Mouse (Mus musculus): Measurements from ENCODE around the gene Cpb2.

Cpb2 gene

GRCm38 (mm10) chr14:75246024-75247000 lies 4.2 kb downstream of the Cpb2 start:
- DNase-seq (ENCODE audit: low spot score): no peak

GRCm38 (mm10) chr14:75250432-75250831 lies 8.3 kb downstream of the Cpb2 start:
- no peak for DNase-seq (ENCODE audit: low spot score)

- peak; percentile 7 for DNase-seq (ENCODE audit: low spot score)
Measured at GRCm38 (mm10) chr14:75256521-75256920, 14.4 kb downstream of the Cpb2 start.

GRCm38 (mm10) chr14:75269531-75269930 lies 27.4 kb downstream of the Cpb2 start:
- DNase-seq (ENCODE audit: low spot score): no peak

GRCm38 (mm10) chr14:75279716-75280115 lies 37.6 kb downstream of the Cpb2 start:
- no peak for DNase-seq (ENCODE audit: low spot score)

GRCm38 (mm10) chr14:75280406-75280805 lies 38.3 kb downstream of the Cpb2 start:
- DNase-seq (ENCODE audit: low spot score): no peak

DNA sequence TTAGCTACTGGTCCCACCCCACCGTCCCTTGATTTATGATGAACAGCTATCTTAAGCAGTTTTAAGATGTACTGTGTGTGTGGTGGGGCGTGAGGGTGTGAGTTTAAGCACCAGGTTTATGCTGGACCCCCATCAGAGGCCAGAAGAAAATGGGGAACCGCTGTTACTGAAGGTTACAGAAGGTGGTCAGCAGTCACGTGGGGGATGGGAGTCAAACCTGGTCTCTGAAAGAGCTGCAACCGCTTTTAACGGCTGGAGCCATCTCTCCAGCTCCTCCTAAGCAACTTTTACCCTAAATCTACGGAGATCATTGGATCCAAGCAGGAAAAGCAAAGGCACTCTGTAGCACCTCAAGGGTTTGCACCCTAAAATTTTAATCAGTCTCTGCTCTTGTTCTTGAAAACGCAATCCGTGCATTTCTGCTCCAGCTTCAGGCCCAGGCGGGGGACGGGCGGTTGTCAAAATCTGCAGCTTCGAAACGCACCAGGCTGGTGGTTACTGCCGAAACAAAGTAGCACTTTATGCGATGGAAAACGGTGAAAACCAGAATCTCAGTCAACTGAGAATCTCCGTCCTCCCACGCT lies 41.6 kb downstream of the Cpb2 start:
- DNase-seq (ENCODE audit: low spot score): no peak

DNA sequence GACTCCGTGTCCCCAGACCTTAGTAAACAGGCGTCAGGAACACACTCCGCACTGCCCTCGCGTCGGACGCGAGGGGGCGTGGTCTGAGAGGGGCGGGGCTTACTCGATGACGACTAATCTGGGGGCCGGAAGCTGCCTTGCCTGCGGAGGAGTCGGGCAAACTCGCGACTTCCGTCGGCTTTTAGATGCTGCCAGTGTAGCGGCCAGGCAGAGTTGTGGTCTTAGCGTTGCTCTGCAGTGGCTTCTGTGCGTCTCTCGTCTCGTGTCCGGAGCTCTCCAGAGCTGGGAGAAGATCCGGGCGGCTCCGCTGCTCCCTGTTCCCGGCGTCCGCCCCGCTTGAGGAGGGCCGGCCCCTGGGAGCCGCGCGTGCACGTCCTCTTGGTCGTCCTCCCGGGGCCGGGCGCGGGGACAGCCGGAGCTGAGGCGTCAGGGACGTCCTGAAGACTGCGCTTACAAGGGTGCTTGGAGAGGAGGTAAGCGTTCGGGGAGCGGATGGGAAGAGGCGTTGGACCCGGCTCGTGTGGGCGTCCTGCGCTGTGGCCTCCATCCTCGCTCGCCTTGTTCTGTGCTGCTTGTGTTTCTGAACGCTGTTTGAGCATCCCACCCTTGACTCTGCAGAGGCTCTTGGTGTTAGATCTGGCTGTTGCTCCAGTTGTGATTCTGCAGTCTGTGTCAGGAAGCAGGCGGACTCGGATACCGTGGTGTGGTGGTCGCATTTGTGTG lies 42.3 kb downstream of the Cpb2 start, which contains the start of gene Zc3h13:
Gene Zc3h13, plus strand, starts transcription at position 181 of the 723 bp plus-strand sequence.
- DNase-seq (ENCODE audit: low spot score): peak; percentile 95

DNA sequence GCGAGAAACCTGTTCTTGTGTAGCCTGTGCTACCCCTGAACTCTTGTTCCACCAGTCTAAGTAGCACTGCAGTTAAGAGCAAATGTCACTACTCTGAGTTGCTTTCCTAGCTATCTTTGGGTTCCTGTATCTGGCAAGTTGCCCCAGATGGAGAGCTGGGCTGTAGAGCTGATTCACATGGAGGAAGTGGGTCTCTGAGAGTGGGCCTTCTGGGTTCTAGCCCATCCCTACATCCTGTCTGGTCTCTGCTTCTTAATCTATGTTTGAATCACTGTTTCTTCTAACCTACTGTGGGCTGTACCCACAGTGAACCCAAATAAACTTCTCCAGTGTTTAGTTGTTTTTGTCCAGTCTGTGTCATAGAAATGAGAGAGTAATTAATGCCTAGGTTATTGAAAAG lies 59.0 kb downstream of the Cpb2 start:
- no peak for DNase-seq (ENCODE audit: low spot score)

- DNase-seq (ENCODE audit: low spot score): no peak
Measured at GRCm38 (mm10) chr14:75303807-75304206, 61.7 kb downstream of the Cpb2 start.

DNA sequence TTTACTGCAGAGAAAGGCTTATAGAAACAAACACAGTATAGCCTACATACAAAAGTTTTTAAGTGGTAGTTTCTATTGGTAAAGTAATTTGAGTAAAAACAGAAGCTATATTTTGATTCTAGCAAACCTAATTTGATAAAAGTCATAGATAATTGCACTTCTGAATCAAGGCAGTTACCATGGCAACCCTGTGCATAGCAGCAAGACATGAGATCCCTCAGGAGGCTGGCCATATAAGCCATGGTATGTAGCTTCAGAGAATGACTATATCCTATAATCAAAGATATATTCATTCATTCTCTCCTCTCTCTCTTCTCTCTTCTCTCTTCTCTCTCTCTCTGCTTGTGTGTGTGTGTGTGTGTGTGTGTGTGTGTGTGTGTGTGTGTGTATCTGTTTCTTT lies 65.8 kb downstream of the Cpb2 start:
- DNase-seq (ENCODE audit: low spot score): no peak

DNA sequence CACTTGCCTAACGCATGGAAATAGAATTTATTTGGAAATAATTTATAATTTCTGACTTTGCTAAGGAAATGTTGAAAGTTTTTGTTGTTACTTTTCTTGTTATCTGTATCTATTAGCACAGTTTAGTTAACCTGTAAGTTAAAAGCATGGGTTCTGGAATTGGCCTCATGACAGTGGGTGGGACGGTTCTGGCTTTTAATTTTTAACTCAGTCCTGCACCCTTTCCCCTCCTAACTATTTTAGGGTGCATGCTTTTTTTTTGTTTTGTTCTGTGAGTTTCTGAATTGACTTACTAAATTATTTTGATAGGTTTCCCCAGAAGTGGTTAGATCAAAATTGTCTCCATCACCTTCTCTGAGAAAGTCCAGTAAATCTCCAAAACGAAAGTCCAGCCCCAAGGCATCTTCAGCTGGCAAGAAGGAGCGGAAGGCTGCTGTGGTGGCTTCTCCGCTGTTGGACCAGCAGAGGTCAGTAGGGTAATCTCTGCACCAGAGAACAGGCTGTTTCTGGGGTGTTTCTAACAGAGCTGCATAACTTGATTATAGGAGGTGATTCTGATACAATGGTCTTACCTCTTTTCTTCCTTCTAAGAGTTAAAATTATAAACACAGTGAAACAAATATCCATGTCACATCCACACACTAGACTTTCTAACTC lies 67.4 kb downstream of the Cpb2 start:
- peak; percentile 33 for DNase-seq (ENCODE audit: low spot score)

GRCm38 (mm10) chr14:75314484-75314883 lies 72.4 kb downstream of the Cpb2 start:
- DNase-seq (ENCODE audit: low spot score): no peak

DNA sequence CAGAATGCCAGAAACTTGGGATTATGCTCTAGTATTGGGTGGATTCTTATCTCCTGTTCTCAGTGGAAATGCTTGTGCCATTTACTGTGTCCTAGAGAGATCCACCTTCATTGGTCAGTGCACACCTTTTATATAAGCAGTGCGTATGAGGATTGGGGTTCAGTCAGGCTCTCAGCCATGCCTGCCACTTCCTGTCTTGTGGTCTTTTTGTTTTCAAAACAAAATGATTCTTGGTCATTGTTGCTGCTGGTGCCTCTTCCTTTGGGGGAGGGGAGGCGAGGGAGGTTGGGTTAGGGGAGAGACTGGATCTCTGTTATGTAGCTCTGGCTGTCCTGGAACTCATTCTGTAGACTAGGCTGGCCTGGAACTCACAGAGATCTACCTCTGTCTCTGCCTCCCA lies 76.6 kb downstream of the Cpb2 start:
- DNase-seq (ENCODE audit: low spot score): no peak

DNA sequence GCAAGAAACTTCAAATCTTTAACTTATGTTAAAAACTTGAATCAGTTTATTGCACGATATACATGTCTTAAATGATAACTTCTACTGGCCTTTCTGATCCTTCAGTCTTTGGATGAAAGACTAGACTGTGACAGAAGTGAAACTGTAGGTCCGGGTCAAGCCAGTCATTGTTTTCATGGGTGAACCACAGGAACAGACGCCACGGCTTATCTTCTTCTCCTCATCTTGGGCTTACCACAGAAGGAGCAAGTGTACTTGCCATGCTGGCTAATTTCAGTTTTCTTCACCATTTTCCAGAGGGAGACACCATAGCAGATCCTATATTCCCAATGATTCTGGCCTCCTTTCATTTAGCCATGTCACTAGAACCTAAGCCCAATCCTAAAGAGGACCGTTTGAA lies 78.2 kb downstream of the Cpb2 start:
- no peak for DNase-seq (ENCODE audit: low spot score)

DNA sequence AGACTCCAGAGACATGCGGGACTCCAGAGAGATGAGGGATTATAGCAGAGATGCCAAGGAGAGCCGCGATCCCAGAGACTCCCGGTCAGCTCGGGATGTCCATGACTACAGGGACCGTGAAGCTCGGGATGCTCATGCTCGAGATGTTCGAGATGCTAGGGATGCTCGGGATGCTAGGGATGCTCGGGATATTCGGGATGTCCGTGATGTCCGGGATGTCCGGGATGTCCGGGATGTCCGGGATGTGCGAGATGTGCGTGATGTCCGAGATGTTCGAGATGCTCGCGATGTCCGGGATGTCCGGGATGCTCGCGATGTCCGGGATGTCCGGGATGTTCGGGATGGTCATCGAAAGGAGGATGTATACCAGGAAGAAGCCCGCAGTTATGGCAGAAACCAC lies 81.3 kb downstream of the Cpb2 start:
- no peak for DNase-seq (ENCODE audit: low spot score)

DNA sequence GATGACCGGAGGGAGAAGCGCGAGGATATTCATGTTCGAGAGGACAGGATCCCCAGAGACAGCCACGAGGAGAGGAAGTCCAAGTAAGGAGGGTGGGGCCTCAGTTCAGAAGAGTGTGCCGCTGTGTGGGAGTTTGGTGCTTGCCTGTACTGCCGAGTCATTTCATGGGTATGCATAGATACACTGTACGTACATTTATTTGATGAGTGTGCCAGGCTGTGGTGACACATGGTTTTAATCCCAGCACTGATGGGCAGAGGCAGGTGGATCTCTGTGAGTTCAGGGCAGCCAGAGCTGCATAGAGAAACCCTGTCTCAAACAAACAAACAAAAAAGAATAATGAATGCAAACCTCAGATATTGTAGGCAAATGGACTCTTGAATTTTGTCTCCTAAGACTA lies 86.0 kb downstream of the Cpb2 start:
- DNase-seq (ENCODE audit: low spot score): no peak

GRCm38 (mm10) chr14:75330621-75331020 lies 88.5 kb downstream of the Cpb2 start:
- no peak for DNase-seq (ENCODE audit: low spot score)
